Mouse (Mus musculus) embryo, embryonic 9.5 days (tissue): Measurements from ENCODE around the gene Itpa.
"Not testable (repeated sequence)": the region's sequence is repeated elsewhere in the genome, so short reads cannot be mapped to it uniquely, and the experiment has no call there.

ENCODE experiments used
- DNase-seq: peaks from one replicate; pipeline ENCODE4 v3.0.0-alpha.2; 2017; ENCODE audit errors: extremely low spot score

The Itpa gene

GRCm38 (mm10) chr2:130667559-130667958, at the start of gene Itpa:
Itpa (plus strand) TSS chr2:130667610.
- DNase-seq, result peak; percentile 86

GRCm38 (mm10) chr2:130618972-130619371, 48.4 kb upstream of the Itpa start:
- no peak for DNase-seq

GRCm38 (mm10) chr2:130628424-130628823, 39.0 kb upstream of the Itpa start:
- DNase-seq, result no peak

- no peak for DNase-seq
These were observed 38.2 kb upstream of the Itpa start for GRCm38 (mm10) chr2:130629080-130629838.

GRCm38 (mm10) chr2:130629839-130630203, 37.6 kb upstream of the Itpa start, which contains the start of the genes Fastkd5 and Ubox5:
Fastkd5 (minus strand) TSS chr2:130630027.
Ubox5 (minus strand) TSS chr2:130630038.
- DNase-seq, result peak; percentile 89

- DNase-seq, result no peak
These were observed 35.0 kb upstream of the Itpa start for GRCm38 (mm10) chr2:130632416-130632815.

GRCm38 (mm10) chr2:130632887-130633675, 34.3 kb upstream of the Itpa start:
- no peak for DNase-seq

- peak; percentile 39 for DNase-seq
These were observed 33.2 kb upstream of the Itpa start for GRCm38 (mm10) chr2:130634006-130634738.

GRCm38 (mm10) chr2:130634739-130635411, 32.5 kb upstream of the Itpa start:
- DNase-seq, result peak; percentile 62

GRCm38 (mm10) chr2:130635847-130636246, 31.6 kb upstream of the Itpa start:
- DNase-seq, result peak; percentile 19

GRCm38 (mm10) chr2:130638101-130638611, 29.3 kb upstream of the Itpa start:
- no peak for DNase-seq

- no peak for DNase-seq
These were observed 28.1 kb upstream of the Itpa start for GRCm38 (mm10) chr2:130639276-130639675.

- no peak for DNase-seq
These were observed 25.9 kb upstream of the Itpa start for GRCm38 (mm10) chr2:130641351-130642025.

GRCm38 (mm10) chr2:130642197-130642660, 25.2 kb upstream of the Itpa start:
- no peak for DNase-seq

- DNase-seq, result peak; percentile 93
These were observed 24.6 kb upstream of the Itpa start, which contains the start of gene Lzts3 for GRCm38 (mm10) chr2:130642684-130643369. Lzts3 (minus strand) TSS chr2:130642803.

GRCm38 (mm10) chr2:130645198-130645597, 22.2 kb upstream of the Itpa start:
- DNase-seq, result no peak

- DNase-seq, result not testable (repeated sequence)
These were observed 18.4 kb upstream of the Itpa start for GRCm38 (mm10) chr2:130649028-130649427.

GRCm38 (mm10) chr2:130653303-130653702, 14.1 kb upstream of the Itpa start:
- no peak for DNase-seq

GRCm38 (mm10) chr2:130653760-130654159, 13.7 kb upstream of the Itpa start:
- DNase-seq, result no peak
